ENCODE assay signal across 29 mouse cellular contexts in genomic region chr4:55774571-55774970, GRCm38 (mm10).
DNase-seq lines count a peak whose midpoint lies in the region; ATAC-seq and TF ChIP-seq lines count a peak whose summit lies in the region.
"Had no signal": no experiment of that assay in that cellular context is flagged by ENCODE, and none has a peak within 500 bp of the region (broad histone marks: within the 10 kb centered on the region; RNA-seq: fewer than 3 reads in every experiment).

No protein-coding gene starts in this region.

- intact Hi-C loops in heart, postnatal 36 days (cut with DNase I): no loop called here

- peak; percentile 48 to 72 for DNase-seq in lung, adult 18-20 months
- peak; percentile 23 for DNase-seq in lung, postnatal 10 days
- DNase-seq in lung, postnatal 25 days (ENCODE audit: low spot score): peak; percentile 66
- no peak for DNase-seq in heart, postnatal 36 days
- DNase-seq in heart, adult 11 months: no peak
- no peak for DNase-seq in cerebellum, adult 2 months
- DNase-seq: adrenal gland, adult 8-10 months; adrenal gland, postnatal 14 days; adrenal gland, postnatal 36 days; B cell, adult 2 months; cerebellum, adult 11-12 months; cerebellum, adult 8-10 months; cerebellum, adult 9-11 months; cerebellum, postnatal 14 days; cerebellum, postnatal 36 days; embryo, embryonic 11 days had no signal

- no peak overlapping the region for H3K9ac ChIP-seq in lung, embryonic 16.5 days (ENCODE audit: low read length)
- no peak overlapping the region for H3K9ac ChIP-seq in heart, embryonic 11.5 days (ENCODE audit: low read depth, low read length)
- H3K9ac ChIP-seq: embryonic facial prominence, embryonic 13.5 days; embryonic facial prominence, embryonic 15.5 days; forebrain, embryonic 12.5 days had no signal

- 79% methylated on average over 4 of the region's 4 CpGs for WGBS in lung, embryonic 16.5 days
- 84% methylated on average over 4 of the region's 4 CpGs for WGBS in heart, embryonic 11.5 days (ENCODE audit: insufficient replicate concordance)
- 87% methylated on average over 4 of the region's 4 CpGs for WGBS in cerebellum, adult 2 months

- H3K4me2 ChIP-seq in lung, embryonic 16.5 days (ENCODE audit: low read depth, low read length): no peak overlapping the region
- no peak overlapping the region for H3K4me2 ChIP-seq in heart, embryonic 11.5 days
- H3K4me2 ChIP-seq: embryonic facial prominence, embryonic 13.5 days; embryonic facial prominence, embryonic 15.5 days; forebrain, embryonic 12.5 days had no signal

- peak; percentile 23; the same call in 1 of the 2 replicates for ATAC-seq in lung, embryonic 16.5 days (ENCODE audit: low read depth)
- ATAC-seq in heart, embryonic 11.5 days (replicated peaks; ENCODE audit: insufficient number of reproducible peaks, low FRiP score, low TSS enrichment): no peak
- ATAC-seq: activated CD4-positive, CD25-positive, alpha-beta regulatory T cell, adult 4 months; CD4-positive, CD25-positive, alpha-beta regulatory T cell, adult 4 months; forebrain, embryonic 14.5 days; Patski had no signal

- H3K9me3 ChIP-seq in lung, embryonic 16.5 days (ENCODE audit: control insufficient read depth, low read length): no peaks in the 10 kb centered on the region
- no peaks in the 10 kb centered on the region for H3K9me3 ChIP-seq in heart, embryonic 11.5 days (replicated peaks; ENCODE audit: control insufficient read depth, low read length)
- H3K9me3 ChIP-seq: embryonic facial prominence, embryonic 13.5 days; embryonic facial prominence, embryonic 15.5 days; forebrain, embryonic 10.5 days; forebrain, embryonic 12.5 days had no signal

- H3K4me1 ChIP-seq in lung, embryonic 16.5 days (replicated peaks; ENCODE audit: control insufficient read depth, insufficient read depth, low read length): no peaks in the 10 kb centered on the region
- H3K4me1 ChIP-seq in heart, embryonic 11.5 days (ENCODE audit: control insufficient read depth, insufficient read depth, low read length): no peaks in the 10 kb centered on the region
- no peaks in the 10 kb centered on the region for H3K4me1 ChIP-seq in cerebellum, adult 2 months (ENCODE audit: control insufficient read depth, insufficient read depth, low read length)
- H3K4me1 ChIP-seq: embryonic facial prominence, embryonic 13.5 days; embryonic facial prominence, embryonic 15.5 days; forebrain, embryonic 10.5 days; forebrain, embryonic 12.5 days had no signal

- H3K27ac ChIP-seq in lung, embryonic 16.5 days (ENCODE audit: low read length): no peak overlapping the region
- no peak overlapping the region for H3K27ac ChIP-seq in heart, embryonic 11.5 days (ENCODE audit: low read depth, low read length)
- H3K27ac ChIP-seq in cerebellum, adult 2 months (ENCODE audit: insufficient read depth, low read length): no peak overlapping the region
- H3K27ac ChIP-seq: embryonic facial prominence, embryonic 13.5 days; embryonic facial prominence, embryonic 15.5 days; forebrain, embryonic 10.5 days; forebrain, embryonic 12.5 days had no signal

- no peaks in the 10 kb centered on the region for H3K36me3 ChIP-seq in lung, embryonic 16.5 days (ENCODE audit: control insufficient read depth, insufficient read depth, low read length)
- H3K36me3 ChIP-seq in heart, embryonic 11.5 days (ENCODE audit: control insufficient read depth, insufficient read depth, low read length): no peaks in the 10 kb centered on the region
- H3K36me3 ChIP-seq: embryonic facial prominence, embryonic 13.5 days; embryonic facial prominence, embryonic 15.5 days; forebrain, embryonic 10.5 days; forebrain, embryonic 12.5 days; G1E had no signal

- no peak for TF ChIP-seq POLR2A in cerebellum, adult 2 months (IDR thresholded peaks at IDR 0.05; ENCODE audit: borderline replicate concordance, insufficient read depth, low read length)

- TF ChIP-seq CTCF in cerebellum, adult 2 months (IDR thresholded peaks at IDR 0.05; ENCODE audit: borderline replicate concordance, insufficient read depth, low read depth, low read length): no peak

- H3K27me3 ChIP-seq in lung, embryonic 16.5 days (ENCODE audit: control insufficient read depth, insufficient read depth, low read depth, low read length): peaks cover 3% of the 10 kb centered on the region; the same call in 1 of the 2 replicates
- no peaks in the 10 kb centered on the region for H3K27me3 ChIP-seq in heart, embryonic 11.5 days (ENCODE audit: control insufficient read depth, insufficient read depth, low read length)
- no peaks in the 10 kb centered on the region for H3K27me3 ChIP-seq in cerebellum, adult 2 months (ENCODE audit: control insufficient read depth, insufficient read depth, low read length)
- H3K27me3 ChIP-seq: CH12.LX; embryonic facial prominence, embryonic 13.5 days; embryonic facial prominence, embryonic 15.5 days; forebrain, embryonic 12.5 days; Patski had no signal

- no peak overlapping the region for H3K4me3 ChIP-seq in lung, embryonic 16.5 days (ENCODE audit: low read length)
- no peak overlapping the region for H3K4me3 ChIP-seq in heart, embryonic 11.5 days (ENCODE audit: low read depth, low read length)
- no peak overlapping the region for H3K4me3 ChIP-seq in cerebellum, adult 2 months (replicated peaks; ENCODE audit: insufficient read depth, low read depth, low read length)
- H3K4me3 ChIP-seq: embryonic facial prominence, embryonic 13.5 days; embryonic facial prominence, embryonic 15.5 days; erythroblast, embryonic 14.5 days; forebrain, embryonic 10.5 days; forebrain, embryonic 12.5 days had no signal

Comparison
In these comparisons a context has a peak if more than half of its experiments do, and no peak if none do; other contexts are left out.
1. DNase-seq: peak in lung, adult 18-20 months (2 of 2), lung, postnatal 10 days (single experiment) and lung, postnatal 25 days (single experiment); none in heart, postnatal 36 days (0 of 2), heart, adult 11 months (single experiment) and cerebellum, adult 2 months (0 of 2).